In the genomic region with DNA sequence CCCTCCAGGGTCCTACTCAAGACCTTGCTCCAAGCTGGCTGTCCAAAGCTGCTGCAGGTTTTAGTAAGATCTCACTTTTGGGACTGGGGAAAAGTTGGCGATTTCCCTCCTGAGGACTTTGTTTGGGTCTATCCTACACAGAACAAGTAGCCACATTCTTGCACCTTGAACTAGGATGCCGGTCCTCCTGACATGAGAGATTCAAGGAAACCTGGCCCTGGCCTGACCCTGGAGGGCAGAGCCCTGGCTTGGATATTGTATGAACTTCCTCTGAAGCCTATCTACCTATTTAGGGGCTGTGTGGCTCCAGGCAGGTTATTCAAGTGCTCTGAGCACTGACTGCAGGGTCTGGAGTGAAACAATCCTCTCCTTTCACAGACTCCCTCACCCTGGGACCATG, we compare ENCODE assay signal across 25 mouse cellular contexts.
DNase-seq lines count a peak whose midpoint lies in the region; ATAC-seq and TF ChIP-seq lines count a peak whose summit lies in the region.
"Had no signal": no experiment of that assay in that cellular context is flagged by ENCODE, and none has a peak within 500 bp of the region (broad histone marks: within the 10 kb centered on the region; RNA-seq: fewer than 3 reads in every experiment).

No protein-coding gene starts in this region.

- TF ChIP-seq CTCF in liver, adult 2 months (IDR thresholded peaks at IDR 0.05; ENCODE audit: low read depth, low read length) = no peak

- peaks cover 44% of the 10 kb centered on the region for H3K79me2 ChIP-seq in liver, adult 2 months (ENCODE audit: control insufficient read depth, insufficient read depth, low read length)

- no peak for TF ChIP-seq POLR2A in liver, adult 2 months (IDR thresholded peaks at IDR 0.05; ENCODE audit: extremely low read depth, insufficient read depth, low read length)

- H3K4me3 ChIP-seq in heart, embryonic 10.5 days = no peak overlapping the region
- H3K4me3 ChIP-seq in kidney, embryonic 14.5 days (ENCODE audit: low read length) = no peak overlapping the region
- H3K4me3 ChIP-seq in liver, adult 2 months (ENCODE audit: insufficient read depth, low read depth, low read length) = no peak overlapping the region
- no peak overlapping the region for H3K4me3 ChIP-seq in liver, embryonic 11.5 days (ENCODE audit: low read depth, low read length)
- no peak overlapping the region for H3K4me3 ChIP-seq in midbrain, embryonic 11.5 days (ENCODE audit: low read depth, low read length)
- H3K4me3 ChIP-seq: embryonic facial prominence, embryonic 10.5 days; embryonic facial prominence, embryonic 13.5 days; forebrain, embryonic 10.5 days; forebrain, embryonic 13.5 days; heart, embryonic 12.5 days had no signal

- no peak overlapping the region for H3K9ac ChIP-seq in kidney, embryonic 14.5 days (ENCODE audit: low read depth, low read length)
- H3K9ac ChIP-seq in liver, adult 2 months (ENCODE audit: low read depth, low read length) = no peak overlapping the region
- no peak overlapping the region for H3K9ac ChIP-seq in liver, embryonic 11.5 days (ENCODE audit: low read depth, low read length)
- H3K9ac ChIP-seq in midbrain, embryonic 11.5 days (ENCODE audit: low read length) = no peak overlapping the region
- H3K9ac ChIP-seq: embryonic facial prominence, embryonic 13.5 days; forebrain, embryonic 13.5 days; heart, embryonic 12.5 days; hindbrain, embryonic 14.5 days had no signal

- H3K27me3 ChIP-seq in heart, embryonic 10.5 days (ENCODE audit: insufficient read depth, poor library complexity, severe bottlenecking) = no peaks in the 10 kb centered on the region
- H3K27me3 ChIP-seq in kidney, embryonic 14.5 days (ENCODE audit: control insufficient read depth, insufficient read depth, low read length) = no peaks in the 10 kb centered on the region
- H3K27me3 ChIP-seq in liver, adult 2 months (ENCODE audit: control insufficient read depth, insufficient read depth, low read length) = no peaks in the 10 kb centered on the region
- H3K27me3 ChIP-seq in liver, embryonic 11.5 days (replicated peaks; ENCODE audit: control insufficient read depth, insufficient read depth, low read length) = no peaks in the 10 kb centered on the region
- no peaks in the 10 kb centered on the region for H3K27me3 ChIP-seq in midbrain, embryonic 11.5 days (ENCODE audit: control insufficient read depth, insufficient read depth, low read length)
- H3K27me3 ChIP-seq: embryonic facial prominence, embryonic 13.5 days; forebrain, embryonic 13.5 days; heart, embryonic 12.5 days; Patski had no signal

- peaks cover 87% of the 10 kb centered on the region for H3K4me1 ChIP-seq in heart, embryonic 10.5 days
- peaks cover 38% of the 10 kb centered on the region for H3K4me1 ChIP-seq in kidney, embryonic 14.5 days (ENCODE audit: control insufficient read depth, insufficient read depth, low read length)
- peaks cover 38% of the 10 kb centered on the region for H3K4me1 ChIP-seq in liver, adult 2 months (ENCODE audit: control insufficient read depth, insufficient read depth, low read length)
- peaks cover 32% of the 10 kb centered on the region for H3K4me1 ChIP-seq in liver, embryonic 11.5 days (replicated peaks; ENCODE audit: control insufficient read depth, insufficient read depth, low read length)
- peaks cover 7% of the 10 kb centered on the region; the same call in 1 of the 2 replicates for H3K4me1 ChIP-seq in midbrain, embryonic 11.5 days (ENCODE audit: control insufficient read depth, insufficient read depth, low read length)

- no peak for ATAC-seq in kidney, embryonic 14.5 days (ENCODE audit: low FRiP score, low TSS enrichment)
- no peak for ATAC-seq in liver, embryonic 11.5 days (replicated peaks; ENCODE audit: low FRiP score)
- no peak for ATAC-seq in midbrain, embryonic 11.5 days (ENCODE audit: low FRiP score)
- ATAC-seq: forebrain, embryonic 13.5 days; forebrain, embryonic 16.5 days; hindbrain, postnatal 0 days; inflammation-experienced regulatory T-cells, adult 6 months; Patski had no signal

- no peaks in the 10 kb centered on the region for H3K36me3 ChIP-seq in heart, embryonic 10.5 days
- H3K36me3 ChIP-seq in kidney, embryonic 14.5 days (ENCODE audit: control insufficient read depth, insufficient read depth, low read length) = no peaks in the 10 kb centered on the region
- no peaks in the 10 kb centered on the region for H3K36me3 ChIP-seq in liver, adult 2 months (ENCODE audit: control insufficient read depth, insufficient read depth, low read length)
- H3K36me3 ChIP-seq in liver, embryonic 11.5 days (ENCODE audit: control insufficient read depth, insufficient read depth, low read length) = no peaks in the 10 kb centered on the region
- no peaks in the 10 kb centered on the region for H3K36me3 ChIP-seq in midbrain, embryonic 11.5 days (ENCODE audit: control insufficient read depth, insufficient read depth, low read length)
- H3K36me3 ChIP-seq: embryonic facial prominence, embryonic 13.5 days; forebrain, embryonic 10.5 days; G1E had no signal

- DNase-seq in heart, embryonic 10.5 days (ENCODE audit: low spot score) = no peak
- DNase-seq in heart, adult 18-20 months = no peak
- DNase-seq in kidney, adult 18-20 months = peak; percentile 56
- no peak for DNase-seq in liver, adult 2 months (ENCODE audit: extremely low read depth, low read depth, low spot score)
- DNase-seq in liver, embryonic 11.5 days (ENCODE audit: low spot score) = no peak
- DNase-seq in midbrain, embryonic 11.5 days (ENCODE audit: low spot score, missing footprints) = no peak
- DNase-seq: B cell, adult 2 months; cerebellum, adult 11 months; cerebellum, postnatal 25 days; embryo, embryonic 11 days; gastrocnemius, postnatal 25 days; heart, postnatal 14 days; heart, postnatal 4 days had no signal

- no peak overlapping the region for H3K4me2 ChIP-seq in kidney, embryonic 14.5 days (replicated peaks; ENCODE audit: low read depth, low read length)
- no peak overlapping the region for H3K4me2 ChIP-seq in liver, embryonic 11.5 days
- H3K4me2 ChIP-seq in midbrain, embryonic 11.5 days = no peak overlapping the region
- H3K4me2 ChIP-seq: embryonic facial prominence, embryonic 13.5 days; forebrain, embryonic 13.5 days; heart, embryonic 12.5 days; hindbrain, embryonic 14.5 days had no signal

- peak overlapping the region; percentile 89; the same call in 1 of the 2 replicates for H3K27ac ChIP-seq in heart, embryonic 10.5 days
- H3K27ac ChIP-seq in kidney, embryonic 14.5 days (ENCODE audit: low read depth, low read length) = no peak overlapping the region
- peak overlapping the region; percentile 63 for H3K27ac ChIP-seq in liver, adult 2 months (replicated peaks; ENCODE audit: insufficient read depth, low read depth, low read length)
- no peak overlapping the region for H3K27ac ChIP-seq in liver, embryonic 11.5 days (ENCODE audit: low read depth, low read length)
- H3K27ac ChIP-seq in midbrain, embryonic 11.5 days (ENCODE audit: low read depth, low read length) = no peak overlapping the region
- H3K27ac ChIP-seq: embryonic facial prominence, embryonic 13.5 days; forebrain, embryonic 10.5 days; forebrain, embryonic 13.5 days; hindbrain, embryonic 14.5 days; hindbrain, postnatal 0 days had no signal

- H3K9me3 ChIP-seq in heart, embryonic 10.5 days = no peaks in the 10 kb centered on the region
- no peaks in the 10 kb centered on the region for H3K9me3 ChIP-seq in kidney, embryonic 14.5 days (ENCODE audit: control insufficient read depth, low read length)
- no peaks in the 10 kb centered on the region for H3K9me3 ChIP-seq in liver, embryonic 11.5 days (ENCODE audit: control insufficient read depth, low read length)
- H3K9me3 ChIP-seq in midbrain, embryonic 11.5 days (ENCODE audit: control insufficient read depth, low read length) = no peaks in the 10 kb centered on the region
- H3K9me3 ChIP-seq: embryonic facial prominence, embryonic 10.5 days; embryonic facial prominence, embryonic 13.5 days; forebrain, embryonic 10.5 days; forebrain, embryonic 13.5 days; G1E; heart, embryonic 12.5 days had no signal

- WGBS in heart, embryonic 10.5 days = 82% methylated on average over 2 of the region's 2 CpGs
- WGBS in kidney, embryonic 14.5 days = 77% methylated on average over 2 of the region's 2 CpGs
- WGBS in liver, adult 2 months = 56% methylated on average over 2 of the region's 2 CpGs
- WGBS in liver, embryonic 11.5 days = 77% methylated on average over 2 of the region's 2 CpGs
- WGBS in midbrain, embryonic 11.5 days = 87% methylated on average over 2 of the region's 2 CpGs

Comparison
In these comparisons a context has a peak if more than half of its experiments do, and no peak if none do; other contexts are left out.
1. H3K27ac ChIP-seq: peak in heart, embryonic 10.5 days (single experiment) and liver, adult 2 months (single experiment); none in kidney, embryonic 14.5 days (single experiment), liver, embryonic 11.5 days (single experiment) and midbrain, embryonic 11.5 days (single experiment).